Mouse (Mus musculus): Measurements from ENCODE around the gene B9d2. TPM values are rescaled to one million over a fixed set of nuclear protein-coding genes. Genes with fewer than 3 reads are reported as not detected.
A peak's percentile ranks its signal among the peaks of the same experiment; 100 is the strongest.

B9d2 gene
- polyA plus RNA-seq, 1 experiment from 2014 or later = 40.2 TPM

DNA sequence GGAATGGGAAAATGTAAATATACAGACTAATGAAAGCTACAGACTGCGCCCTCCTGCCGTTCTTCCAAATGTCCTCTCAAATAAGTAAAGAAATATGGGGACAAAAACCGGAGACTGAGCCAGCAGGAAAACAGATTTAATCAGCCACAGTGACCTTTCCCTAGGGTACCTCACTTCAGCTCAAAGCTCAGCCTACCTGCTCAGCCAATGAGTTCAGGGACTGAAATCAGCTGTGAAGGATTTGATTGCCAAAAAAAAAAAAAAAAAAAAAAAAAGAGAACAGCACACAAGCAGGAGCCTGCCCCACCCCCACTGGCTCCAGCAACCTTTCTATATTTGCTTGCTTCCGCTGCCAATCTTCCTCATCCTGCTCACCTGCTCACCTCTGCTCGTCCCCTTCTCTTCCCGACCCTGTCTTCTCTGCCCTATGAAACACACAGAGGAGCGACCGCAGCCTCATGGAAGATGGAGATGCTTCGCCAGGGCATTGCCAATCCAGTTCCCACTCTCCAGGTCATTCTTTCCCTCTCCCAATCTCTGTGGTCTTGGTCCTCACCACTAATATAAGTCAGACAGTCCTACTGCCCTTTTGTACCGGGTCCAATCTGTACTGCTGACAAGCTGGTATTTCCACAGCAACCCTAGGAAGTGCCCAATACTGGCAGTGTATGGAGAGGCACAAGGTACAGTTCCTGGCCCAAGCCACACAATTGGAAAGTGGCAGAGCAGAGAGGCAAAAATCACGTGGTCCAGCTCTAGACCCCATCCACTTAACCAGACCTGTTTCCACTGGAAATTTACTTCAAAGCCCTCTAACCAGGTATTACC, 24.8 kb upstream of the B9d2 start:
- Histone ChIP-seq H3K27ac (no peak overlapping the region), H3K9ac (no peak overlapping the region), H3K4me3 (no peak overlapping the region), H3K36me3 (ENCODE audit: poor library complexity, severe bottlenecking) (no peaks in the 10 kb centered on the region), H3K27me3 (no peaks in the 10 kb centered on the region), H3K4me2 (no peak overlapping the region), H3K4me1 (peaks cover 32% of the 10 kb centered on the region), H3K9me3 (replicated peaks) (no peaks in the 10 kb centered on the region)
- WGBS = 77% methylated on average over 11 of the region's 11 CpGs
- ATAC-seq = no peak

DNA sequence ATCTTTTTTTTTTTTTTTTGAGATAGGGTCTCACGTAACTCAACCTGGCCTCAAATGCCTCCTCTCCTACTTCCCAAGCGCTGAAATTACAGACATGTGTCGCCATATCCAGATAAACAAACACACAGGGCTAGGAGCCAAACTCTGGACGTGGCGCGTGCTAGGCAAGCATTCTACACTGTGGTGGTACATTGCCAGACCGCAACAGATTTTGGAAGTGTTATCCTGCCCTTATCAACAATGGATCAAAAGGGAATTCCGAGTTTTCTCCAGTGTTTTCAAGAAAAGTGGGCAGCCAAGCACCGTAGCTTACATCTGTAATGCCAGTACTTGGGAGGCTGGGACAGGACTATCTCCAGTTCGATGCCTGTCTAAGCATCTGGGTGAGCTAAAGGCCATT, 22.8 kb upstream of the B9d2 start:
- H3K36me3 ChIP-seq (ENCODE audit: poor library complexity, severe bottlenecking) = peaks cover 8% of the 10 kb centered on the region; the same call in 1 of the 2 replicates
- peaks cover 32% of the 10 kb centered on the region for H3K4me1 ChIP-seq
- H3K9me3 ChIP-seq (replicated peaks) = no peaks in the 10 kb centered on the region
- H3K9ac ChIP-seq = peak overlapping the region; percentile 67
- 39% methylated on average over 10 of the region's 10 CpGs for WGBS
- H3K27me3 ChIP-seq = no peaks in the 10 kb centered on the region
- H3K4me3 ChIP-seq = peak overlapping the region; percentile 71
- peak overlapping the region; percentile 85 for H3K4me2 ChIP-seq
- no peak for ATAC-seq
- H3K27ac ChIP-seq = no peak overlapping the region

DNA sequence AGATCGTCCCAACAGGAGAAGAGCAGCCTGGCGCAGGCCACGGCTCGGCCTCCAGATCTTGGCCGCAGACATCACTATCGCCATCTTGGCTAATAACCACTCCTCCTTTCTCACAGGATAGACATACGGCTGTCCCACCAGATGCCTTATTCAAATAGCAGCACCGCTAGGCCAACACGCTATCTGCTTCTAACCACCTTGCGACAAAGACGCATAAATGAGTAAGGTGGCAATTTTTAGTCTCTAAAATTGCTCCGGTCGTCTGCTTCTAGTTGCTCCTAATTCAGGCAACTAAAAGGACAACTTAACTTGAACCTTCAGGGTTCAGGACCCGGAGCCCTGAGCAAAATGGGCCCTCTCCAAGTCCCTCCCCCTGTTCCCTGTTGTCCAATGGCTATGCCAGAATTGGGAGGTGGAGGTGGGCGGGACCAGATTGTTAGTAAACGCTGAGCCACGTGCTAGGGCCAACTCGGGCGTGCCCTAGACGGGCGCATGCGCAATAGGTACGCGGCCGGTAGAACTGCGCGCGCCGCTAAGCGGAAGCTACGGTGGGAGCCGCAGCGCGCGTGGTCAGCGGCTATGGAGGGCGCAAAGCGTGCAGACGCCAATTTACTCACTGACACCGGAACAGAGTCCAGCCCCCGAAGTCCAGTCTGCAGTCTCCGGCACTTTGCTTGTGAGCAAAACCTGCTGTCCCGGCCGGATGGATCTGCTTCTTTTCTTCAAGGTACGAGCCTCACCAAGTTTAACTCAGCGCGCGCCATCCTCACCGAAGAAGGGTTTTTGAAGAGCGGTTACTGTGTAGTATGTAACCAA, 21.7 kb upstream of the B9d2 start, which contains the start of the genes Bckdha and Exosc5:
TSS of gene Bckdha (minus strand) at position 325 of the 816 bp plus-strand sequence.
TSS of gene Exosc5 (plus strand) at position 508 of the 816 bp plus-strand sequence.
- H3K4me1 ChIP-seq = peaks cover 32% of the 10 kb centered on the region
- peaks cover 12% of the 10 kb centered on the region for H3K36me3 ChIP-seq (ENCODE audit: poor library complexity, severe bottlenecking)
- H3K4me3 ChIP-seq = peak within 1 kb of the TSS; percentile 71
- H3K4me2 ChIP-seq = peak within 1 kb of the TSS; percentile 85
- H3K27me3 ChIP-seq = no peaks in the 10 kb centered on the region
- H3K9me3 ChIP-seq (replicated peaks) = no peaks in the 10 kb centered on the region
- H3K9ac ChIP-seq = peak within 1 kb of the TSS; percentile 67
- H3K27ac ChIP-seq = no peak within 1 kb of the TSS
- ATAC-seq = peak; percentile 98
- 1% methylated on average over 50 of the region's 50 CpGs for WGBS

DNA sequence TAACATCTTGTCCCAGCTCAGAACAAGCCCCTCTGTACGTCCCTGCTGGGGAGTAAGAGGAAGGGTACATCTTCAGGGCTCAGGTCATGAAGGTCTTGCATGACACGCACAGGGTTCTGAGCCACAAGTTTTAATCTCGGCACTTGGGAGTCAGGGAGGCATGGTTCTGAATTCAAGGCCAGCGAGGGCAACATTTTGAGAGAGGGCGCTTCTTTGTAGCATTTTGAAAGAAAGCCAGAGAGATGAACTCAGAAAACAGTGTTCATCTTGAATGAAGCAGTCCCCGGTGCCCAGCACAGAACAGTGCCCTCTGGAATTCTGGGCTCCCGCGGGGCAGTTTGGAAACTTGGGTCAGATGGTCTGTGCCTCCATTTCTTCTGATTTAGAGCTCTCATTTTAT, 14.2 kb upstream of the B9d2 start:
- Histone ChIP-seq H3K36me3 (ENCODE audit: poor library complexity, severe bottlenecking) (peaks cover 65% of the 10 kb centered on the region), H3K4me2 (no peak overlapping the region), H3K4me1 (no peaks in the 10 kb centered on the region), H3K9ac (no peak overlapping the region), H3K27ac (no peak overlapping the region), H3K9me3 (replicated peaks) (no peaks in the 10 kb centered on the region), H3K27me3 (no peaks in the 10 kb centered on the region), H3K4me3 (no peak overlapping the region)
- ATAC-seq = no peak
- WGBS = 90% methylated on average over 8 of the region's 8 CpGs

DNA sequence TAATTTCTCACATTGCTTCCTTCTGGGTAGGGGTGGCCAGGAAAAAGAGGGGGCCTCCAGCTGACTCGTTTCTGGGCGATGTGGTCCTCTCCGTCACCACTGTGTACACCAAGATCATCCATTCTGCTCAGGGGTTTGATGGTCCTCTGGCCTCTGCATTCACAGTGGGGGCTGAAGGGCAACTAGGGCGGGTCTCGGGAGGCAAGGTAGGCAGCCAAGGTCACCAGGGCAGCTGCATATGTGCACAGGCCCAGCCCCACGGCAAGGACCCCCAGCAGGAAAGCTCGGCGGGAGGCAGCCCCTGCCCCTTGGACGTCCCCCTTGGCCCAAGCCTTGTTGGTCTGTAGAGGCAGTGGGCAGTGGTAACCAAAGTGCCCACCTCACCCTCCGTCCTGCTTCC, 11.4 kb upstream of the B9d2 start:
- H3K4me2 ChIP-seq = no peak overlapping the region
- H3K27me3 ChIP-seq = peaks cover 13% of the 10 kb centered on the region
- WGBS = 90% methylated on average over 10 of the region's 10 CpGs
- no peak overlapping the region for H3K4me3 ChIP-seq
- H3K4me1 ChIP-seq = no peaks in the 10 kb centered on the region
- H3K9me3 ChIP-seq (replicated peaks) = no peaks in the 10 kb centered on the region
- no peak overlapping the region for H3K27ac ChIP-seq
- ATAC-seq = no peak
- no peak overlapping the region for H3K9ac ChIP-seq
- H3K36me3 ChIP-seq (ENCODE audit: poor library complexity, severe bottlenecking) = peaks cover 50% of the 10 kb centered on the region

GRCm38 (mm10) chr7:25669631-25670030, 10.9 kb upstream of the B9d2 start:
- Histone ChIP-seq H3K9ac (no peak overlapping the region), H3K9me3 (replicated peaks) (no peaks in the 10 kb centered on the region), H3K36me3 (ENCODE audit: poor library complexity, severe bottlenecking) (peaks cover 45% of the 10 kb centered on the region), H3K4me1 (peaks cover 3% of the 10 kb centered on the region), H3K27me3 (peaks cover 18% of the 10 kb centered on the region), H3K4me3 (no peak overlapping the region), H3K27ac (no peak overlapping the region), H3K4me2 (no peak overlapping the region)
- 84% methylated on average over 9 of the region's 9 CpGs for WGBS
- ATAC-seq = no peak

GRCm38 (mm10) chr7:25670096-25670495, 10.5 kb upstream of the B9d2 start:
- WGBS = 89% methylated on average over 4 of the region's 4 CpGs
- no peaks in the 10 kb centered on the region for H3K9me3 ChIP-seq (replicated peaks)
- no peak overlapping the region for H3K4me3 ChIP-seq
- H3K4me1 ChIP-seq = peaks cover 8% of the 10 kb centered on the region
- no peak overlapping the region for H3K27ac ChIP-seq
- H3K27me3 ChIP-seq = peaks cover 22% of the 10 kb centered on the region
- peaks cover 41% of the 10 kb centered on the region for H3K36me3 ChIP-seq (ENCODE audit: poor library complexity, severe bottlenecking)
- ATAC-seq = no peak
- no peak overlapping the region for H3K4me2 ChIP-seq
- H3K9ac ChIP-seq = no peak overlapping the region

DNA sequence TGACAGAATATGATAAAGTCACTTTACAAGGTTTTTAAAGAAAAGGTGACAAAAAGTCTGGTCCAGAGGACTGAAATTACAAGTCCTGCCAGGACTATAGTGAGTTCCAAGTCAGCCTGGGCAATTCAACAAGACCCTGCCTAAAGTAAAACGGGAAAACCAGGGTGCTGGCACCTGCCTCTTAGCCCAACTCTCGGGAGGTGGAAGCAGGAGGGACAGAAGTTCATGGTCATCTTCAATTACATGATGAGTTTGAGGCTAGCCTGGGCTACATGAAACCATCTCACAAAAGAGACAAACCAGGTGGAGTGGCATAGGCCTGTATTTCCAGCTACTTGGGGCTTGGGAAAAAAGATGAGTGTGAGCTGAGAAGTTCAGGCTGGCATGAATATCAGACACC, 8.9 kb upstream of the B9d2 start:
- ATAC-seq = no peak
- no peaks in the 10 kb centered on the region for H3K9me3 ChIP-seq (replicated peaks)
- peaks cover 30% of the 10 kb centered on the region for H3K27me3 ChIP-seq
- H3K27ac ChIP-seq = no peak overlapping the region
- no peak overlapping the region for H3K4me2 ChIP-seq
- H3K9ac ChIP-seq = no peak overlapping the region
- peaks cover 25% of the 10 kb centered on the region for H3K36me3 ChIP-seq (ENCODE audit: poor library complexity, severe bottlenecking)
- peaks cover 21% of the 10 kb centered on the region for H3K4me1 ChIP-seq
- H3K4me3 ChIP-seq = no peak overlapping the region
- 78% methylated on average over 2 of the region's 2 CpGs for WGBS

- Histone ChIP-seq H3K27ac (no peak overlapping the region), H3K9ac (no peak overlapping the region), H3K9me3 (replicated peaks) (no peaks in the 10 kb centered on the region), H3K4me3 (no peak overlapping the region), H3K36me3 (ENCODE audit: poor library complexity, severe bottlenecking) (peaks cover 21% of the 10 kb centered on the region), H3K27me3 (peaks cover 30% of the 10 kb centered on the region), H3K4me1 (peaks cover 26% of the 10 kb centered on the region), H3K4me2 (no peak overlapping the region)
- 52% methylated on average over 4 of the region's 4 CpGs for WGBS
- no peak for ATAC-seq
These were observed 8.1 kb upstream of the B9d2 start for GRCm38 (mm10) chr7:25672442-25672841.

DNA sequence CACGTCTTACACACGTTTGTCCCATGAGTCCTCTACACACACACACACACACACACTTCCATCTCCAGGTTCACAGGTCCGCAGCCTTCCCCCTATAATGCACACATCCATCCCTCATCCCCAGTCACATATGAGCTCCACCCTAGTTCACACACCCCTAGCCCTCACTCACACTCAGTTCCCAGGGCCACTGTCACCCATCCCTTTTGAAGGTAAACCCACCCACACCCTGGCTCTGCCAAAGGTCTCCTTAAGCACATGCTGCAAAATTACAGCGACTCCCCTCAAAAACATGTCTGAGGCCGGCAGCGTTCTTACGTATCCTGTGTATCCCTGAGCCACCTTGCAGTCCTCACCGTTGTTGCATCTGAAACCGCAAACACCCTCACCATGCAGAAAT, 6.3 kb upstream of the B9d2 start:
- Histone ChIP-seq H3K9ac (peak overlapping the region; percentile 54; the same call in 1 of the 2 replicates), H3K4me2 (peak overlapping the region; percentile 57), H3K36me3 (ENCODE audit: poor library complexity, severe bottlenecking) (0 out of 2 replicates have a peak, but pooled peaks cover 3% of the 10 kb centered on the region)

DNA sequence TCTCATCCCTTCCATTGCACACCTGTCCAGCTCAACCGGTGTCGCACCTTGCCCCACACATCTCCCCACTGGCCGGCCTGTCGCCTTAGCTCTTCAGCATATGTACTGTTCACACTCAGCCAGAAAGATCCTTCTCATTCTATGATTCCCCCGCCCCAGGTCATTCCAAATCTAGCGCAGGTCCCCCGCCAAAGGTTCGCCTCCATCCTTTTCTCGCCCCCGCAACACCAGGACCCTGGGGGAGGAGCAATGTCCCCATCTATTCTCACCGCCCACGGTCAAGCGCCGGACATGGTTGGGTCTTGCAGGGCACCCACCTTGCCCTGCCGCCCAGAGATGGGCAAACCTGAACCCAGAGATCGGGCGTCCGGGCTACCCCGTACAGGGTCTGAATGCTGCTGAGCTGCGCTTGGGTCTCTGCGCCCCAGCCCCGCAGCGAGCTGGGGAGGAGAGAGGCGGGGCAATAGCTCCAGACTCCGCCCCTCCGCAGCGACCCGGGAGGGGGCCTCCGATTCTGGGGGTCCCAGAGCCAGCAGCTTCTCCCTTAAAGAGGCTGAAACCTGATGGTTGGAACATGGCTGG, 5.8 kb upstream of the B9d2 start, which contains the start of gene Tmem91:
TSS of gene Tmem91 (minus strand) at position 448 of the 582 bp plus-strand sequence.
- H3K36me3 ChIP-seq (ENCODE audit: poor library complexity, severe bottlenecking) = no peaks in the 10 kb centered on the region
- peak within 1 kb of the TSS; percentile 57 for H3K4me2 ChIP-seq
- peak within 1 kb of the TSS; percentile 54 for H3K9ac ChIP-seq
- no peaks in the 10 kb centered on the region for H3K9me3 ChIP-seq (replicated peaks)
- peak; percentile 13; the same call in 1 of the 2 replicates for ATAC-seq
- peaks cover 38% of the 10 kb centered on the region for H3K27me3 ChIP-seq
- no peak within 1 kb of the TSS for H3K27ac ChIP-seq
- peak within 1 kb of the TSS; percentile 35 for H3K4me3 ChIP-seq
- H3K4me1 ChIP-seq = peaks cover 26% of the 10 kb centered on the region
- WGBS = 2% methylated on average over 29 of the region's 29 CpGs

More for the DNA sequence above, 6.3 kb upstream of the B9d2 start:
- Histone ChIP-seq H3K9me3 (replicated peaks) (no peaks in the 10 kb centered on the region), H3K27me3 (peaks cover 38% of the 10 kb centered on the region), H3K4me3 (peak overlapping the region; percentile 35), H3K27ac (no peak overlapping the region), H3K4me1 (peaks cover 26% of the 10 kb centered on the region)
- 23% methylated on average over 9 of the region's 9 CpGs for WGBS
- no peak for ATAC-seq
